Mouse (Mus musculus) left cerebral cortex, postnatal 10 days (tissue): ENCODE measurements around the gene Olfr690. TPM values are rescaled to one million over a fixed set of nuclear protein-coding genes. Genes with fewer than 3 reads are reported as not detected.

Experiments
- total RNA-seq, 2 experiments: library from RNA; stranded (reverse); gene quantifications; 2 replicates each; pipeline ENCODE4 v1.2.3; 2021

Gene Olfr690
- total RNA-seq, 2 experiments from 2014 or later, result 0.32 to 0.61 TPM

Other genes with a start within 250 kb of the Olfr690 start
- gene Olfr680-ps1, start 241.3 kb downstream of the Olfr690 start, total RNA-seq, result not detected
- not detected for gene Olfr681, start 217.3 kb downstream of the Olfr690 start, total RNA-seq
- not detected for gene Olfr683, start 187.1 kb downstream of the Olfr690 start, total RNA-seq
- not detected for gene Olfr684, start 170.5 kb downstream of the Olfr690 start, total RNA-seq
- gene Olfr685, start 148.1 kb downstream of the Olfr690 start, total RNA-seq, result not detected
- gene Olfr686, start 126.6 kb downstream of the Olfr690 start, total RNA-seq, result not detected
- gene Olfr688, start 46.0 kb downstream of the Olfr690 start, total RNA-seq, result not detected
- gene Olfr689, start 22.9 kb downstream of the Olfr690 start, total RNA-seq, result not detected
- gene Olfr691, start 8.2 kb upstream of the Olfr690 start, total RNA-seq, result under 1 TPM; 0.36 to 0.39 TPM
- not detected for gene Olfr692, start 34.1 kb upstream of the Olfr690 start, total RNA-seq
- gene Gm5901, start 40.9 kb upstream of the Olfr690 start, total RNA-seq, result not detected
- gene Fam160a2, start 66.0 kb upstream of the Olfr690 start, total RNA-seq, result 10 to 100 TPM; 67.7 to 71.4 TPM
- gene Cnga4, start 70.5 kb upstream of the Olfr690 start, total RNA-seq, result under 1 TPM; 0.36 to 0.43 TPM
- gene Cckbr, start 91.6 kb upstream of the Olfr690 start, total RNA-seq, result 10 to 100 TPM; 28.8 to 35.4 TPM
- gene Cavin3, start 148.2 kb upstream of the Olfr690 start, total RNA-seq, result 10 to 100 TPM; 11.1 to 13.4 TPM
- gene Smpd1, start 220.3 kb upstream of the Olfr690 start, total RNA-seq, result 100 to 1,000 TPM in 1 of 2 experiments, 10 to 100 TPM in 1; 99.5 to 101 TPM
- gene Apbb1, start 247.5 kb upstream of the Olfr690 start, total RNA-seq, result 100 to 1,000 TPM; 422 to 438 TPM